In the genomic region with DNA sequence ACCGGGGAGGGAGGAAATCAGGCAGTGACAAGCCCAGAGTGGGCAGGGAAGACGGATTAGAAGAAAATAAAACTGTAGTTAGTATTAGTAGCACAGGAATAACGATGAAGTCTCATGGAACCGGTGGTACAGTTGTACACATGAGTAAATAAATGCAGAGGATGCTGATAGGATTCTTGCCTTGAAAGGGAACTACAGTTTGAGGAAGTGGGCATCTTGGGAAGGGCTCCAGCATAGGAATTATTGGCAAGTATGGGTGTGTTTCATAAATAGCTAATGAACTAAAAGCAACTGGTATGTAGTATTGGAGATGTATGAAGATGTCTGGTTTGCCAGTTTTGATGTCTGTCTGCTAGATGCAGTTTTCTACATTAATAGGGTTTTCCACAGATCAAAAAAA, we compare ENCODE assay signal across 17 mouse cellular contexts.
"Had no signal": no experiment of that assay in that cellular context is flagged by ENCODE, and none has a peak within 500 bp of the region (broad histone marks: within the 10 kb centered on the region; RNA-seq: fewer than 3 reads in every experiment).

No protein-coding gene starts in this region.

- DNase-seq: kidney, adult 2 months; kidney, postnatal 25 days; layer of hippocampus, adult 9-11 months; liver, postnatal 0 days; lung, embryonic 14.5 days; thymus, adult 18-20 months; thymus, postnatal 4 days had no signal

- H3K9ac ChIP-seq: liver, embryonic 14.5 days; liver, postnatal 0 days; lung, embryonic 14.5 days; midbrain, embryonic 15.5 days; neural tube, embryonic 13.5 days had no signal

- H3K9me3 ChIP-seq: midbrain, embryonic 15.5 days; neural tube, embryonic 13.5 days had no signal

- H3K4me3 ChIP-seq: layer of hippocampus, adult 2 months; midbrain, embryonic 15.5 days; myocyte; neural tube, embryonic 13.5 days had no signal

- ATAC-seq: liver, postnatal 0 days; lung, postnatal 0 days; midbrain, embryonic 15.5 days had no signal

- H3K27me3 ChIP-seq: midbrain, embryonic 15.5 days; neural tube, embryonic 13.5 days had no signal

- H3K27ac ChIP-seq: kidney, postnatal 0 days; liver, embryonic 14.5 days; macrophage; midbrain, embryonic 15.5 days; neural tube, embryonic 13.5 days had no signal

- H3K4me2 ChIP-seq: liver, embryonic 11.5 days; lung, embryonic 14.5 days; midbrain, embryonic 11.5 days; midbrain, embryonic 15.5 days; neural tube, embryonic 13.5 days had no signal
